ENCODE assay signal across 17 mouse cellular contexts in the genomic region with DNA sequence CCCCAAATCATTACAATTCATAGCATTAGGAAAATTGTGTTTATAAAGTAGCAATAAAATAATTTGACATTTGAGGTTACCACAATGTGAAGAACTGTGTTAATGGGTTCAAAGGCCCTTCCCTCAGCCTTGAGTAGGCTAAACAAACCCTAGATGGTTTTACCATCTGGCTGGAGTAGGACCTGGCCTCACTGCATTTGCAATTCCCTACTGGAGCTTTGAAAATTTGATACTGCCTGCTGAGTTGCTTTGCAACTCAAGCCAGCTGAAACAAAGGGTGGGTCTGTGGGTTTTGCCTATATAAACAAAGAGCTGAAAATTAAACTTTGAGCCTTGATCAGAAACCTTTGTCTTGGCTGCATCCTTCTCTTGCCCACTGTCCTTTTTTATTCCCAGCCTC.
"Had no signal": no experiment of that assay in that cellular context is flagged by ENCODE, and none has a peak within 500 bp of the region (broad histone marks: within the 10 kb centered on the region; RNA-seq: fewer than 3 reads in every experiment).

No protein-coding gene starts in this region.

- H3K27ac ChIP-seq: left cerebral cortex, adult 2 months; liver, embryonic 13.5 days; midbrain, embryonic 13.5 days; neural tube, embryonic 12.5 days; neural tube, embryonic 15.5 days; stomach, embryonic 15.5 days had no signal

- H3K4me3 ChIP-seq: left cerebral cortex, adult 2 months; liver, embryonic 13.5 days; midbrain, embryonic 13.5 days; neural tube, embryonic 12.5 days; neural tube, embryonic 15.5 days; stomach, embryonic 15.5 days had no signal

- H3K9ac ChIP-seq: liver, embryonic 13.5 days; midbrain, embryonic 13.5 days; neural tube, embryonic 12.5 days; neural tube, embryonic 15.5 days; stomach, embryonic 15.5 days had no signal

- H3K4me2 ChIP-seq: liver, embryonic 13.5 days; midbrain, embryonic 13.5 days; neural tube, embryonic 12.5 days; neural tube, embryonic 15.5 days; stomach, embryonic 15.5 days had no signal

- ATAC-seq: midbrain, embryonic 13.5 days; midbrain, embryonic 16.5 days had no signal

- H3K27me3 ChIP-seq: liver, embryonic 13.5 days; midbrain, embryonic 13.5 days; neural tube, embryonic 12.5 days; neural tube, embryonic 15.5 days; stomach, embryonic 15.5 days had no signal

- H3K36me3 ChIP-seq: liver, embryonic 13.5 days; midbrain, embryonic 13.5 days; neural tube, embryonic 12.5 days; neural tube, embryonic 15.5 days; stomach, embryonic 15.5 days had no signal

- DNase-seq: kidney, adult 2 months; kidney, postnatal 36 days; layer of hippocampus, postnatal 36 days; liver, embryonic 13.5 days; lung, adult 2 months; lung, postnatal 14 days; lung, postnatal 4 days; retina, postnatal 1 day; right cerebral cortex, postnatal 25 days; spleen, adult 18-20 months; thymus, postnatal 25 days had no signal

- H3K4me1 ChIP-seq: liver, embryonic 13.5 days; midbrain, embryonic 13.5 days; neural tube, embryonic 12.5 days; neural tube, embryonic 15.5 days; stomach, embryonic 15.5 days had no signal

- H3K9me3 ChIP-seq: liver, embryonic 13.5 days; midbrain, embryonic 13.5 days; neural tube, embryonic 12.5 days; stomach, embryonic 15.5 days had no signal
